Mouse (Mus musculus) intestine, embryonic 14.5 days (tissue): Measurements from ENCODE around the gene Serpinb11. TPM values are rescaled to one million over a fixed set of nuclear protein-coding genes. Genes with fewer than 3 reads are reported as not detected.

ENCODE experiments used
- ATAC-seq: fragments of 200-750 bp; cut with Nextera tagmentation; replicated peaks from 2 replicates; pipeline ENCODE4 v1.8.0; 2017; ENCODE audit warnings: low read depth, moderate number of reproducible peaks, moderate TSS enrichment, moderate library complexity; ENCODE audit not compliant: low FRiP score, low TSS enrichment
- DNase-seq: peaks from one replicate; pipeline ENCODE4 v3.0.0-alpha.2; 2018; ENCODE audit warnings: low spot score
- H3K27ac ChIP-seq: fragments of 300-500 bp; sonication (generic); 2 replicates; pipeline ENCODE4 v1.5.1; 2014; ENCODE audit warnings: low read depth, mild to moderate bottlenecking, control low read depth
- H3K27me3 ChIP-seq: fragments of 300-500 bp; sonication (generic); replicated peaks from 2 replicates; pipeline ENCODE4 v1.6.1; 2014; ENCODE audit warnings: low read length, control low read depth; ENCODE audit not compliant: control insufficient read depth, insufficient read depth
- H3K36me3 ChIP-seq: fragments of 300-500 bp; sonication (generic); 2 replicates; pipeline ENCODE4 v1.6.1; 2014; ENCODE audit warnings: low read length, control low read depth; ENCODE audit not compliant: control insufficient read depth, insufficient read depth
- H3K4me1 ChIP-seq: fragments of 300-500 bp; sonication (generic); replicated peaks from 2 replicates; pipeline ENCODE4 v1.6.1; 2014; ENCODE audit warnings: low read length, control low read depth, mixed read lengths; ENCODE audit not compliant: control insufficient read depth, insufficient read depth
- H3K4me2 ChIP-seq: fragments of 300-500 bp; sonication (generic); 2 replicates; pipeline ENCODE4 v1.6.1; 2014; ENCODE audit warnings: low read length
- H3K4me3 ChIP-seq: fragments of 300-500 bp; sonication (generic); 2 replicates; pipeline ENCODE4 v1.5.1; 2014; ENCODE audit warnings: low read depth, low read length, control low read depth, mixed read lengths
- H3K9ac ChIP-seq: fragments of 300-500 bp; sonication (generic); 2 replicates; pipeline ENCODE4 v1.6.1; 2014; ENCODE audit warnings: mild to moderate bottlenecking, low read length
- H3K9me3 ChIP-seq: fragments of 300-500 bp; sonication (generic); 2 replicates; pipeline ENCODE4 v1.6.1; 2016; ENCODE audit warnings: low read length, control low read depth; ENCODE audit not compliant: control insufficient read depth
- WGBS: fragments of 180-500 bp; shearing (Covaris S2); extraction: QIAGEN DNeasy Blood & Tissue Kit; methylation state at CpG from one replicate; pipeline ENCODE4 v1.1.7; 2014; 5-methylcytosine and 5-hydroxymethylcytosine counted together
- polyA plus RNA-seq: library from polyadenylated mRNA; unstranded; fragments of >200 nt; fragmentation: Nextera tagmentation; extraction: Ambion mirVana; gene quantifications from 2 replicates; pipeline ENCODE4 v1.2.1, GENCODE M21; 2014

Serpinb11 gene
- polyA plus RNA-seq, 1 experiment from 2014 or later: not detected

DNA sequence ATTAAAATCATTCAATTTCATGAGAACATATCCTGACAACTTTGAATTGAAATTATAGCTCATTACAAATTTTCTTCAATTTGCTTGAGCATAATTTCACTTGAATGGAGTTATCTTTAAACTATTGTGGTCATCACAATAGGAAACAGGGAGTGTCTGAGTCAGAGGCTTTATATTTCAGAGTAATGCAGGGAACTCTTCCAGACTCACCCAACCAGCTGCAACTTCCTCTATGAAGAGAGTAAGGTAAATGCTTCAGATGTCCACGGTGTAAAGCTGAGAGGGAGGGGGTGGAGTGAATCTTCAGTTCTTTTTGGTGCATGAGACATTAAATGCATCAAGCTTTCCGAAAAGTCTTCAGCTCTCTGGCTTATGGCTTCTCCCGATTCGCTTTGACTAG is 61.5 kb downstream of the Serpinb11 start:
- Histone ChIP-seq H3K27ac (no peak overlapping the region), H3K4me3 (no peak overlapping the region), H3K4me2 (no peak overlapping the region), H3K4me1 (no peaks in the 10 kb centered on the region), H3K36me3 (no peaks in the 10 kb centered on the region), H3K9me3 (no peaks in the 10 kb centered on the region), H3K27me3 (no peaks in the 10 kb centered on the region), H3K9ac (no peak overlapping the region)
- 68% methylated on average over 4 of the region's 4 CpGs for WGBS
- DNase-seq (no peak), ATAC-seq (no peak)

Other genes starting within 250 kb of the Serpinb11 start
- gene Serpinb3b, start 82.8 kb upstream of the Serpinb11 start, polyA plus RNA-seq: not detected in 2 replicates
- not detected in 2 replicates for gene Serpinb3c, start 82.8 kb upstream of the Serpinb11 start, polyA plus RNA-seq
- gene Serpinb7, start 38.5 kb downstream of the Serpinb11 start, polyA plus RNA-seq: not detected in 2 replicates
- gene Serpinb2, start 150.2 kb downstream of the Serpinb11 start, polyA plus RNA-seq: 0.08 TPM in 1 of 2 replicates, not detected in the other
- gene Serpinb8, start 228.8 kb downstream of the Serpinb11 start, polyA plus RNA-seq: 0.78 and 0.95 TPM in 2 replicates